Mouse (Mus musculus) liver, embryonic 13.5 days (tissue): ENCODE results near the gene Bcl2l11. TPM values are rescaled to one million over a fixed set of nuclear protein-coding genes. Genes with fewer than 3 reads are reported as not detected.

Experiments
- ATAC-seq: fragments of 200-750 bp; cut with Nextera tagmentation; 2 replicates; pipeline ENCODE4 v1.8.0; 2017; ENCODE audit warnings: low read depth, mild to moderate bottlenecking, moderate number of reproducible peaks, moderate library complexity
- DNase-seq: peaks from one replicate; pipeline ENCODE4 v3.0.0; 2022
- H3K27ac ChIP-seq: fragments of 300-500 bp; sonication (generic); 2 replicates; pipeline ENCODE4 v1.5.1; 2015; ENCODE audit warnings: moderate library complexity, mild to moderate bottlenecking, inconsistent platforms
- H3K27me3 ChIP-seq: fragments of 300-500 bp; sonication (generic); 2 replicates; pipeline ENCODE4 v1.6.1; 2015; ENCODE audit warnings: mild to moderate bottlenecking, inconsistent platforms
- H3K36me3 ChIP-seq: fragments of 300-500 bp; sonication (generic); 2 replicates; pipeline ENCODE4 v1.6.1; 2015; ENCODE audit warnings: mild to moderate bottlenecking, inconsistent platforms
- H3K4me1 ChIP-seq: fragments of 300-500 bp; sonication (generic); replicated peaks from 2 replicates; pipeline ENCODE4 v1.6.1; 2015; ENCODE audit warnings: inconsistent platforms
- H3K4me2 ChIP-seq: fragments of 300-500 bp; sonication (generic); 2 replicates; pipeline ENCODE4 v1.6.1; 2015; ENCODE audit warnings: inconsistent platforms, mild to moderate bottlenecking, moderate library complexity
- H3K4me3 ChIP-seq: fragments of 300-500 bp; sonication (generic); replicated peaks from 2 replicates; pipeline ENCODE4 v1.5.1; 2015; ENCODE audit warnings: mild to moderate bottlenecking, inconsistent platforms
- H3K9ac ChIP-seq: fragments of 300-500 bp; sonication (generic); 2 replicates; pipeline ENCODE4 v1.6.1; 2015; ENCODE audit warnings: mild to moderate bottlenecking, inconsistent platforms
- H3K9me3 ChIP-seq: fragments of 300-500 bp; sonication (generic); replicated peaks from 2 replicates; pipeline ENCODE4 v1.6.1; 2016; ENCODE audit warnings: inconsistent platforms
- WGBS: fragments of 180-500 bp; shearing (Covaris S2); methylation state at CpG from one replicate; pipeline ENCODE4 v1.1.7; 2015; ENCODE audit not compliant: insufficient replicate concordance; 5-methylcytosine and 5-hydroxymethylcytosine counted together
- polyA plus RNA-seq: library from polyadenylated mRNA; unstranded; fragments of >200 nt; fragmentation: Nextera tagmentation; extraction: Ambion mirVana; gene quantifications from 2 replicates; pipeline ENCODE4 v1.2.1, GENCODE M21; 2015

Bcl2l11 gene
- polyA plus RNA-seq, 1 experiment from 2014 or later = 5.1 TPM

GRCm38 (mm10) chr2:128111537-128111936 is 14.3 kb upstream of the Bcl2l11 start:
- DNase-seq = no peak
- H3K4me2 ChIP-seq = no peak overlapping the region
- no peaks in the 10 kb centered on the region for H3K4me1 ChIP-seq
- H3K27ac ChIP-seq = no peak overlapping the region
- 55% methylated on average over 9 of the region's 9 CpGs for WGBS
- ATAC-seq = no peak
- no peaks in the 10 kb centered on the region for H3K36me3 ChIP-seq
- H3K4me3 ChIP-seq = no peak overlapping the region
- no peaks in the 10 kb centered on the region for H3K27me3 ChIP-seq
- H3K9ac ChIP-seq = no peak overlapping the region
- no peaks in the 10 kb centered on the region for H3K9me3 ChIP-seq

GRCm38 (mm10) chr2:128114621-128115020 is 11.2 kb upstream of the Bcl2l11 start:
- no peak for ATAC-seq
- peaks cover 3% of the 10 kb centered on the region; the same call in 1 of the 2 replicates for H3K27me3 ChIP-seq
- H3K4me2 ChIP-seq = no peak overlapping the region
- no peaks in the 10 kb centered on the region for H3K9me3 ChIP-seq
- H3K4me1 ChIP-seq = no peaks in the 10 kb centered on the region
- no peak overlapping the region for H3K9ac ChIP-seq
- no peak for DNase-seq
- no peak overlapping the region for H3K27ac ChIP-seq
- 61% methylated on average over 3 of the region's 3 CpGs for WGBS
- H3K4me3 ChIP-seq = no peak overlapping the region
- no peaks in the 10 kb centered on the region for H3K36me3 ChIP-seq

- Histone ChIP-seq H3K9me3 (no peaks in the 10 kb centered on the region), H3K27ac (no peak overlapping the region), H3K36me3 (no peaks in the 10 kb centered on the region), H3K27me3 (peaks cover 8% of the 10 kb centered on the region; the same call in 1 of the 2 replicates), H3K4me1 (no peaks in the 10 kb centered on the region), H3K9ac (no peak overlapping the region), H3K4me2 (no peak overlapping the region), H3K4me3 (no peak overlapping the region)
- WGBS = 48% methylated on average over 4 of the region's 4 CpGs
- ATAC-seq (no peak), DNase-seq (no peak)
These were observed 10.3 kb upstream of the Bcl2l11 start for GRCm38 (mm10) chr2:128115579-128115978.

GRCm38 (mm10) chr2:128117605-128118004 is 8.2 kb upstream of the Bcl2l11 start:
- H3K27ac ChIP-seq = no peak overlapping the region
- ATAC-seq = no peak
- H3K36me3 ChIP-seq = no peaks in the 10 kb centered on the region
- H3K27me3 ChIP-seq = peaks cover 28% of the 10 kb centered on the region
- no peak overlapping the region for H3K9ac ChIP-seq
- WGBS = 69% methylated on average over 7 of the region's 7 CpGs
- H3K4me2 ChIP-seq = no peak overlapping the region
- no peak for DNase-seq
- H3K4me3 ChIP-seq = no peak overlapping the region
- H3K4me1 ChIP-seq = peaks cover 5% of the 10 kb centered on the region
- H3K9me3 ChIP-seq = no peaks in the 10 kb centered on the region

- Histone ChIP-seq H3K27ac (no peak overlapping the region), H3K27me3 (peaks cover 42% of the 10 kb centered on the region), H3K9ac (no peak overlapping the region), H3K36me3 (no peaks in the 10 kb centered on the region), H3K4me3 (no peak overlapping the region), H3K9me3 (no peaks in the 10 kb centered on the region), H3K4me1 (peaks cover 19% of the 10 kb centered on the region), H3K4me2 (no peak overlapping the region)
- no peak for DNase-seq
- ATAC-seq = no peak
- WGBS = 79% methylated on average over 9 of the region's 9 CpGs
These were observed 6.9 kb upstream of the Bcl2l11 start for GRCm38 (mm10) chr2:128118971-128119370.

- Histone ChIP-seq H3K4me3 (peak overlapping the region; percentile 81), H3K27ac (no peak overlapping the region), H3K36me3 (no peaks in the 10 kb centered on the region), H3K9ac (no peak overlapping the region), H3K9me3 (no peaks in the 10 kb centered on the region), H3K4me2 (peak overlapping the region; percentile 99), H3K4me1 (peaks cover 45% of the 10 kb centered on the region), H3K27me3 (peaks cover 60% of the 10 kb centered on the region)
- DNase-seq (no peak), ATAC-seq (no peak)
- under 1% methylated on average over 9 of the region's 9 CpGs for WGBS
These were observed 3.3 kb upstream of the Bcl2l11 start for GRCm38 (mm10) chr2:128122491-128122890.

GRCm38 (mm10) chr2:128122891-128123771 is 2.7 kb upstream of the Bcl2l11 start:
- Histone ChIP-seq H3K4me1 (peaks cover 51% of the 10 kb centered on the region), H3K4me3 (peak overlapping the region; percentile 81), H3K9ac (no peak overlapping the region), H3K27ac (no peak overlapping the region), H3K27me3 (peaks cover 60% of the 10 kb centered on the region), H3K9me3 (no peaks in the 10 kb centered on the region), H3K4me2 (peak overlapping the region; percentile 99), H3K36me3 (no peaks in the 10 kb centered on the region)
- 2% methylated on average over 40 of the region's 40 CpGs for WGBS
- DNase-seq (no peak), ATAC-seq (no peak)

GRCm38 (mm10) chr2:128123921-128124683 is 1.7 kb upstream of the Bcl2l11 start:
- ATAC-seq (no peak), DNase-seq (no peak)
- no peaks in the 10 kb centered on the region for H3K9me3 ChIP-seq
- peaks cover 58% of the 10 kb centered on the region for H3K4me1 ChIP-seq
- no peak overlapping the region for H3K27ac ChIP-seq
- H3K9ac ChIP-seq = no peak overlapping the region
- peaks cover 5% of the 10 kb centered on the region; the same call in 1 of the 2 replicates for H3K36me3 ChIP-seq
- H3K27me3 ChIP-seq = peaks cover 66% of the 10 kb centered on the region
- H3K4me2 ChIP-seq = peak overlapping the region; percentile 99
- H3K4me3 ChIP-seq = peak overlapping the region; percentile 81
- 4% methylated on average over 23 of the region's 23 CpGs for WGBS

- Histone ChIP-seq H3K36me3 (peaks cover 11% of the 10 kb centered on the region; the same call in 1 of the 2 replicates), H3K27me3 (peaks cover 66% of the 10 kb centered on the region), H3K9ac (no peak overlapping the region), H3K4me2 (peak overlapping the region; percentile 99), H3K27ac (no peak overlapping the region), H3K4me3 (peak overlapping the region; percentile 81), H3K4me1 (peaks cover 58% of the 10 kb centered on the region), H3K9me3 (no peaks in the 10 kb centered on the region)
- WGBS = 5% methylated on average over 15 of the region's 15 CpGs
- DNase-seq = no peak
- no peak for ATAC-seq
These were observed 1.1 kb upstream of the Bcl2l11 start for GRCm38 (mm10) chr2:128124693-128125092.

- Histone ChIP-seq H3K4me3 (peak overlapping the region; percentile 81), H3K27me3 (peaks cover 50% of the 10 kb centered on the region), H3K9me3 (no peaks in the 10 kb centered on the region), H3K4me1 (peaks cover 64% of the 10 kb centered on the region), H3K4me2 (peak overlapping the region; percentile 99), H3K36me3 (peaks cover 23% of the 10 kb centered on the region), H3K9ac (peak overlapping the region; percentile 83), H3K27ac (peak overlapping the region; percentile 75)
- ATAC-seq (0 out of 2 replicates have a peak, but pooled peaks have one; percentile 0), DNase-seq (no peak)
- under 1% methylated on average over 35 of the region's 35 CpGs for WGBS
These were observed 783 bp downstream of the Bcl2l11 start for GRCm38 (mm10) chr2:128126591-128127051.

GRCm38 (mm10) chr2:128127121-128127671 is 1.4 kb downstream of the Bcl2l11 start:
- peak overlapping the region; percentile 81 for H3K4me3 ChIP-seq
- no peaks in the 10 kb centered on the region for H3K9me3 ChIP-seq
- H3K4me1 ChIP-seq = peaks cover 65% of the 10 kb centered on the region
- H3K27ac ChIP-seq = peak overlapping the region; percentile 75
- H3K27me3 ChIP-seq = peaks cover 45% of the 10 kb centered on the region
- under 1% methylated on average over 67 of the region's 67 CpGs for WGBS
- peak overlapping the region; percentile 99 for H3K4me2 ChIP-seq
- DNase-seq (peak; percentile 94), ATAC-seq (peak; percentile 91)
- peak overlapping the region; percentile 83 for H3K9ac ChIP-seq
- H3K36me3 ChIP-seq = peaks cover 26% of the 10 kb centered on the region
